Mouse (Mus musculus): ENCODE results near the gene Wasf2.

Gene Wasf2

DNA sequence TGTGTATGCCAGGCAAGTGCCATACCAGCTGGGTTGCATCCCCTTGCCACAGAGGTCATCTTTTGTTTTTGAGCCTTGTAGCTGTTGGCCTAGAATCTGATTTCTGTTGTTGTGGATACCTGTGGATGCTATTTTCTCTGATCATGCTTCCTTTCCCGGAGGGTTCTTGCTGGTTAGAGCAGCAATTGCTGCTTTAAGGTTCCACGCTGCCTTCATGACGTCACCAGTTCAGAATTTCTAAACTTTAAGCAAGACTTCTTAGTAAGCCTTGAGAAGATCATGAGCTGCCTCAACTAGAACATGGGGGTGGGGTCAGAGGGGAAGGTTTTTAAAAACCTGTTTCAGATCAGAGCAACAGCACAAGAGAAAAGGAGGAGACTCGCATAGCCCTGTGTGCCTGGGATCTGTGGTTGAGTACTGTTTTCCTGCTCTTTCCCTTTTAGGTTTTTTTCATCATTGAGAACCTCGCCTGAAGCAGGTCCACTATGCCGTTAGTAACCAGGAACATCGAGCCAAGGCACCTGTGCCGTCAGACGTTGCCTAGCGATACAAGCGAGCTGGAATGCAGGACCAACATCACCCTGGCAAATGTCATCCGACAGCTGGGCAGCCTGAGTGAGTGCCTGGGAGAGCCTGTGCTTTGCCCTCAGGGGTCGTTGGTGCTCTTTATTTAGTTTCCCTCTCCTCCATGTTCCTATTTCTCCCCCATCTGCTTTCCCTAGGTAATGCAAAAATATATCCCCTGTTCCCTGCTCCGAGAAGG is 45.9 kb downstream of the Wasf2 start:
- no peak for DNase-seq (ENCODE audit: low spot score)

GRCm38 (mm10) chr4:133176761-133177403 is 46.6 kb downstream of the Wasf2 start:
- peak; percentile 55 for DNase-seq (ENCODE audit: low spot score)

DNA sequence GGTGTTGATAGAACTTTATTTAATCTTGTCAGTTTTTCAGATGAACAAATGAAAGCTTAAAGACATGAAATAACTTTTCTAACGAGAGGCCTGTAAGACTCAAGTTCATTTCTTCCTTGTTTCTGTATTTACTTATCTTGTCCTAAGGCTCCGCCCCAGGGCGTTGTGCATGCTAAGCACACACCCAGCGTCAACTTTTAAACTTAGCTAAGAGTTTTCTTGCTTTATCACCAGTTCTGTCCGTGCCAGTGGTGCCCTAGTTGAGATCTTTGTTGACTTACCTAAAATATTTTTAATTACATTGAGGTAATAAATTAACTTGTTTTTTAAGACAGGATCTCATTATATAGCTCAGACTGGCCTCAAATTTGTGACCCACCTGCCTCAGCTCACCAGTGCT is 48.0 kb downstream of the Wasf2 start:
- no peak for DNase-seq (ENCODE audit: low spot score)

DNA sequence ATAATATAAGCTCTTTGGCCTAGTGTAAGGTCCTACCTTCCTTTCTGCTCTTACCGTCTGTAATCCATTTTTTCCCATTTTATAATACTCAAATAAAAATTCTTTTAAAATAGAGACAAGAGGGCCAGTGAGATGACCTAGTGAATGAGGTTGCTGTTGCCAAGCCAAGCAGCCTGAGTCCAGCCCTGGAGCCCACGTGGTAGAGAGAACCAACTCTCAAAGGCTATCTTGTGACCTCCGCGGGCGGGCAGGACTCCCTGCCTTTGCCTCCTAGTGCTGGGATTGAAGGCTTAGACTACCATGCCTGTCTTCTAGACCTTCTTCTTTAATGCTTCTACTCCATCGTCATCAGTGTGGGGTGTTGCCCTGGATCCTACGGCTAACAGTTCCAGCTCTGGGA is 49.0 kb downstream of the Wasf2 start:
- DNase-seq (ENCODE audit: low spot score) = no peak

GRCm38 (mm10) chr4:133182439-133183033 is 52.2 kb downstream of the Wasf2 start:
- no peak for DNase-seq (ENCODE audit: low spot score)

- no peak for DNase-seq (ENCODE audit: low spot score)
Measured at GRCm38 (mm10) chr4:133184031-133184897, 54.0 kb downstream of the Wasf2 start.

- no peak for DNase-seq (ENCODE audit: low spot score)
Measured at GRCm38 (mm10) chr4:133184898-133185665, 54.8 kb downstream of the Wasf2 start.

GRCm38 (mm10) chr4:133185893-133186292 is 55.6 kb downstream of the Wasf2 start:
- DNase-seq (ENCODE audit: low spot score) = no peak

DNA sequence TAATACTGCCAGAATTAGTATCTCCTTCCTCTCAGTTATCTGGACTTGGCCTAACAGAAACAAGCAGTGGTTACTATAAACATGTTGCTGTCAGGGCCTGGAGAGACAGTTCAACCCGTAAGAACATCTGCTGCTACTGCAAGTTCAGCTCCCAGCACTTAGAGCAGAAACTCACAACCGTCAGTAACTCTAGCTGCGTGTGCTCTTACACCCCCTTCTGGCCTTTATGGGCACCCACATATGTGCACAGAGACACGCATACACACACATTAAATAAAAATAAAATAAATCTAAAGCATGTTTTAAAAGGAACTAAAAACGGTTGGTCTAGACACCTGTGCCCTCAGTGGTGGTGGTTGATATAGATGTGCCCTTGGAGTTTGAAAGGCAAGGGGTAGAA is 56.6 kb downstream of the Wasf2 start:
- DNase-seq (ENCODE audit: low spot score) = no peak

GRCm38 (mm10) chr4:133189396-133189795 is 59.1 kb downstream of the Wasf2 start:
- no peak for DNase-seq (ENCODE audit: low spot score)

GRCm38 (mm10) chr4:133194482-133194881 is 64.2 kb downstream of the Wasf2 start:
- DNase-seq (ENCODE audit: low spot score) = no peak

DNA sequence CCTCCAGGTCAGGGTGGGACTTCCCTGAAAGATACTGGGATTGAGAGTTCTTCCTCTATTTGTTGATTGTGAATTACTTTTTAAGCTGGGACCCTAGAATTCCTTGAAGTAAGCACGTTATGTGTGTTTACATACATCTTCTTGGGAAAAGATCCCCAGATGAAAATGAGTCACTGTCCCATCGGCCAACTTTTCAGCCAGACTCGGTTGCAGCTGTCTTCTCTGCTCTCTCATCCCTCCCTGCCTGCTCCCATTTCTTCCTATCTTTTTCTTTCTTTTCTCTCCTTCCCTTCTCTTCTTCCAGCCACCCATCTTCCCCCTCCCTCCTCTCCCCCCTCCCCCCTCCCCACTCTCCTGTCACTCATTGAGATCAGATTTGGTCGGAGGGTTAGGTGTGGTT is 64.7 kb downstream of the Wasf2 start:
- no peak for DNase-seq (ENCODE audit: low spot score)

- DNase-seq (ENCODE audit: low spot score) = no peak
Measured at GRCm38 (mm10) chr4:133196136-133196535, 65.8 kb downstream of the Wasf2 start.

- no peak for DNase-seq (ENCODE audit: low spot score)
Measured at GRCm38 (mm10) chr4:133196852-133197251, 66.5 kb downstream of the Wasf2 start.

DNA sequence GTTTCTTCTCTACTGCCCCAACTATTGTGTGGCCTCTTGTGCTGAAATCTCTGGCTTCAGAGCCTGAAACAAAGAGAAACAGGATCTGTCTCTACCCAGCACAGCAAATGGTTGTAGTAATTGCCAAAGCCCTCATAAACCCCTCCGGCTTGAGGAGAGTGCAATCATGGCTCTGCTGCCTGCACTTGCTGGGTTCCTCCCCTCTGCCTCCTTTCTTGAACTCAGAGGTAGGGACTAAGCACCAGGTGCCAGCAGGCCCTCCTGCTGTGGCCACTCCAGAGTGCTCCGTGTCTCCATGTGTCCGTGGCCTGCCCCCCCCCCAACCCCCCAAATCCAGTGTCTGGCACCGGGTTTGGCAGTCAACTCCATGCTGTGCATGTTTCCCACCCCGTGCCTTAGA is 67.0 kb downstream of the Wasf2 start:
- DNase-seq (ENCODE audit: low spot score) = no peak

GRCm38 (mm10) chr4:133197801-133198286 is 67.5 kb downstream of the Wasf2 start:
- DNase-seq (ENCODE audit: low spot score) = no peak

DNA sequence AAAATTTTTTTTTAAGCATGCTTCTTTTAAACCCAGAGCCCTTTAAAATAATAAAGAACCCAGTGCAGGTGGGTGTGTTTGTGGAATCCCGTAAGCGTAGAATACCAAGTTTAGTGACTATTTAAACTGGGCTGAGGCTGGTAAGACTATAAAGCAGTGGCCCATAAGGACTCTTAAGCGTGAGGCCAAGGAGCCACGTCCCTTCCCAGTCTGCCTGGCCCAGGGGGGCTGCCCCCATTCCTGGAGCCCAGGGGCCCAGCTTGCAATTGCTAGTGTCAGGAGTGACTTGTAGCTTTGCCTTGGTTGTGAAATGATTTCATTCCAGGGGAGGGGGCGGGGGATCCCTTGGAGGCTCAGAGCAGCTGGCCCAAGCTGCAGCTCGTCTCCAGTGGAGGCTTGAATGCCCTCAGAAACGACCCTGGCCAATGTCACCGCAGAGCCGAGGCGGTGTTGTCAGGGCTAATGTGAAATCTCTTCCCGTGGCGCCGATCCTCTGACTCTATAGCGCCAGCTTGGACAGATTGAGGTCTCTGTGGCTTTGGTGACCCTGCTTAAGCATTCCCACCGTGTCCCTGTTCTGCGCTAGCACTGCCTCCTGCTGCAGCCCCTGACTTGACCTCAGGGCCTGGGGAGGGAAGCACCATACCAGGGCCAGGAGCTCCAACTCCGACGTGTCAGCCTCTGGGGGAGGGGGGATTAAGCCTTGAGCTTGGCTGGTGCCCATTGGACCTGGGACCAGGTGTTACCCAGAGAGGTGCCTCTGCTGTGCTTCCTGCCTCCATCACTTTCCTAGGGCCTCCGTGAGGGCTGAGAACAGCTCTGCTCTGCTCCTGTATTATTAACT is 68.3 kb downstream of the Wasf2 start:
- no peak for DNase-seq (ENCODE audit: low spot score)

DNA sequence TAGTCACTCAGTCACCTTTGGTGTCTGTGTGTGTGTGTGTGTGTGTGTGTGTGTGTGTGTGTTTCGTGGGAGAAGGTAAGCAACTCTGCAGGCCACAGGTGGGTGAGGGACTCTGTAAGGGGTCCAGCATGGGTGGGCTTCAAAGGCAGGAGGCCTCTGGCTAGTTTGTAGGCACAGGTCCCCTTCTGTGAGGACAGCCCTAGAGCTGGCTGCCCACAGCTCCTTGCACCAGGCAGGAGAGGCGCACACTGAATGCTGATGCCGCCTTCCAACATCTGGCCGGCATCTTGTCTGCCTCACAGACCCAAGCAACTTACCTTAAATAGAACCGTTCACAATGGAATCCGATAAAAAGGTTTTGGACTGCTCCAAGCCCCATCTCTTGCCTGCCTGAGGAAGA is 69.4 kb downstream of the Wasf2 start:
- no peak for DNase-seq (ENCODE audit: low spot score)

- no peak for DNase-seq (ENCODE audit: low spot score)
Measured at GRCm38 (mm10) chr4:133200343-133200742, 70.0 kb downstream of the Wasf2 start.

GRCm38 (mm10) chr4:133201006-133201771 is 70.9 kb downstream of the Wasf2 start:
- no peak for DNase-seq (ENCODE audit: low spot score)

All from left cerebral cortex, adult 11 months (tissue).